In the genomic region with DNA sequence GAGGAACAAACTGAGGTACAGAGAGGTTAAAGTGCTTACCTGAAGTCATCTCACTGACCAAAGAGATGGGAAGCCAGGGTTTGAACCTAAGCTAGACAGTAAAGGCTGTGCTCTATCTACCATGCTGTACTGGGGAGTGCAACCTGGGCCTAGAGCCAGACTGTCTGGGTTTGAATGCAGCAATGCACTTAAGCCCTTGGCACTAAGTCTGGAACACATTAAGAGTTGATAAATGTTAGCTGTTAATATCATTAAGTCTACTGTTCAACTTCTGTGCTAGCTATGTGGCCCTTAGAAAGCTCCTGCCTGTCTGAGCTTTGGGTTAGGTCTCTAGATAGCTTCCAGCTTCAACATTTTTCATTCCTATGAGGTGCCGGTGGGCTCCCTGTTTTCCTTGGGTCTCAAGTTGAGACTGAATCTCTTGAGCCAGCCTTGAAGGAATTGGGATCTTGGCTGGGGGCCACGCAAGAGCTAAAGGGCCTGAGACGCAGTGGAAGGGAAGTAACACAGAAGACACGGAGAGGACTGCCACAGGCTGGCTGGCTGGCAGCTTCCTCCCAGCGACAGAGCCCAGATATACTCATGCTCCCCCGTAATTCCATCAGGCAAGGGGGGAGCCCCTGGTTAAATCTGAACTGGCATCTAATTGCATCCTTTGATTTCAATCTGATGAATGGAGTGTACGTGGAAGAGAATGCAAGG, we compare ENCODE assay signal across 8 mouse cellular contexts. TPM values are rescaled to one million over a fixed set of nuclear protein-coding genes. Genes with fewer than 3 reads are reported as not detected.
A peak's percentile ranks its signal among the peaks of the same experiment; 100 is the strongest.
DNase-seq lines count a peak whose midpoint lies in the region; ATAC-seq and TF ChIP-seq lines count a peak whose summit lies in the region.

No protein-coding gene starts in this region.

- H3K27me3 ChIP-seq in heart, postnatal 0 days (ENCODE audit: control insufficient read depth, insufficient read depth, low read length): no peaks in the 10 kb centered on the region

- peaks cover 43% of the 10 kb centered on the region for H3K4me1 ChIP-seq in heart, postnatal 0 days (ENCODE audit: control insufficient read depth, insufficient read depth)

- peak; percentile 21 for DNase-seq in kidney, adult 11 months
- no peak for DNase-seq in kidney, adult 8-10 months
- peak; percentile 81 for DNase-seq in adipocyte (ENCODE audit: low spot score)
- DNase-seq in heart, postnatal 0 days (ENCODE audit: low spot score): peak; percentile 29
- peak; percentile 42 for DNase-seq in lung, postnatal 36 days
- DNase-seq in adrenal gland, adult 2 months: no peak

- TF ChIP-seq CTCF in heart, postnatal 0 days (IDR thresholded peaks at IDR 0.05; ENCODE audit: low read depth): no peak

- no peak overlapping the region for H3K9ac ChIP-seq in heart, postnatal 0 days (replicated peaks; ENCODE audit: low read depth, low read length)

- no peaks in the 10 kb centered on the region for H3K36me3 ChIP-seq in heart, postnatal 0 days (replicated peaks; ENCODE audit: control insufficient read depth, insufficient read depth, low read length)

- H3K9me3 ChIP-seq in heart, postnatal 0 days (replicated peaks; ENCODE audit: control insufficient read depth, low read length): no peaks in the 10 kb centered on the region

- no peak overlapping the region for H3K4me3 ChIP-seq in heart, postnatal 0 days (ENCODE audit: low read depth, low read length)

- TF ChIP-seq EP300 in heart, postnatal 0 days (IDR thresholded peaks at IDR 0.05; ENCODE audit: low read depth): no peak

- peak overlapping the region; percentile 72 for H3K27ac ChIP-seq in heart, postnatal 0 days (ENCODE audit: low read depth)

- no peak for ATAC-seq in heart, postnatal 0 days (ENCODE audit: insufficient read depth, low read depth)
- ATAC-seq in monocyte, adult 5-6 weeks (replicated peaks; ENCODE audit: insufficient number of reproducible peaks, low FRiP score, low TSS enrichment, poor library complexity, severe bottlenecking): no peak
- no peak for ATAC-seq in CD4-positive, CD25-positive, alpha-beta regulatory T cell, adult 4 months

- 12% methylated on average over 7 of the region's 7 CpGs for WGBS in heart, postnatal 0 days

- H3K4me2 ChIP-seq in heart, postnatal 0 days (ENCODE audit: low read depth, low read length): peak overlapping the region; percentile 37

RNA-seq across cellular contexts. Expression of a gene that starts 35.2 kb away (rescaled TPM):
- 38.3 and 55.1 TPM in 2 replicates for total RNA-seq in heart, postnatal 0 days (2014; rRNA removed; ENCODE audit: low replicate concordance)
- polyA plus RNA-seq in heart, postnatal 0 days (2015; fragmentation: Nextera tagmentation; extraction: Ambion mirVana): 31.0 and 32.8 TPM in 2 replicates
- 10 to 100 TPM; 21.3 to 21.7 TPM for total RNA-seq in adrenal gland, adult 2 months (2021)
- 30.2 and 40.2 TPM in 2 replicates for polyA plus RNA-seq in adrenal gland, adult 2 months (2012; rRNA removed)
- 19.9 to 43.2 TPM (median 21.4 TPM) in 3 replicates for total RNA-seq in monocyte, adult 5-6 weeks (2017)
- 10 to 100 TPM; 70.9 to 98.5 TPM for polyA plus RNA-seq in CD4-positive, CD25-positive, alpha-beta regulatory T cell, adult 4 months (2017; shearing (Covaris generic))

RNA-seq across cellular contexts. Expression of a gene that starts 43.5 kb away (rescaled TPM):
- total RNA-seq in heart, postnatal 0 days (2014; rRNA removed; ENCODE audit: low replicate concordance): 22.3 and 57.6 TPM in 2 replicates
- 44.7 and 65.9 TPM in 2 replicates for polyA plus RNA-seq in heart, postnatal 0 days (2015; fragmentation: Nextera tagmentation; extraction: Ambion mirVana)
- 10 to 100 TPM in 1 of 2 experiments, 1 to 10 TPM in 1; 8.0 to 14.0 TPM for total RNA-seq in adrenal gland, adult 2 months (2021)
- polyA plus RNA-seq in adrenal gland, adult 2 months (2012; rRNA removed): 40.3 and 43.3 TPM in 2 replicates
- total RNA-seq in monocyte, adult 5-6 weeks (2017): 17.3 to 18.3 TPM (median 18.0 TPM) in 3 replicates
- polyA plus RNA-seq in CD4-positive, CD25-positive, alpha-beta regulatory T cell, adult 4 months (2017; shearing (Covaris generic)): 10 to 100 TPM; 54.8 to 78.5 TPM

Comparison
In these comparisons a context has a peak if more than half of its experiments do, and no peak if none do; other contexts are left out.
1. DNase-seq: peak in kidney, adult 11 months (single experiment), adipocyte (single experiment), heart, postnatal 0 days (single experiment) and lung, postnatal 36 days (single experiment); none in kidney, adult 8-10 months (0 of 2) and adrenal gland, adult 2 months (single experiment).